Mouse (Mus musculus) heart, adult 18-20 months (tissue): ENCODE data around the gene Olfr1357. TPM values are rescaled to one million over a fixed set of nuclear protein-coding genes. Genes with fewer than 3 reads are reported as not detected.
"Not testable (repeated sequence)": the region's sequence is repeated elsewhere in the genome, so short reads cannot be mapped to it uniquely, and the experiment has no call there.

ENCODE experiments used
- DNase-seq, 2 experiments: peaks; one replicate each; pipeline ENCODE4 v3.0.0; 2021 to 2022; ENCODE audit warnings: mixed read lengths in 1 of 2
- long read RNA-seq, 2 experiments: library from polyadenylated mRNA; stranded (forward); transcript quantifications; one replicate each; pipeline ENCODE4 v2.0.0; 2021
- total RNA-seq, 2 experiments: library from RNA; stranded (reverse); gene quantifications; 2 replicates each; pipeline ENCODE4 v1.2.3; 2021

The Olfr1357 gene
- total RNA-seq: not detected
- long read RNA-seq, experiment 1: 0 reads
- long read RNA-seq, experiment 2: 0 reads

DNA sequence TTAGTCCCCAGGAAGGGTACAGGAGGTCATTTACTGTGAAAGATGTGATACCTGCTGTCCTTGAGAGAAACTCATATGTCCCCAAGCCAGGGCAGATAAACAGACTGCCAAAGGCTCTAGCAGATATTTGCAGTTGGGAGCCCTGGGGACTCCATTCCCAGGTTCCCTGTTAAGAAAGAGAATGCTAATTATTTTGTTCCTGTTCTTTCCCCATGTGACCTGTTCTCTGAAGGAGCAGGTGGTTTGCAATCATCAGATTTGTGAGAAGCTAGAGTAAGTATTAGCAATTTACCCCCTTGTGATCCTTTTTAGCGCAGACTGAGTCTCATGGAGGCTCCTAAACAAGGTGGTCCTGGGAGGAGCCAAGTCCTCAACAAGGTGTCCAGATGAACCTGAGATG is at the start of gene Olfr1357:
Gene Olfr1357, minus strand, starts transcription at position 101 of the 400 bp plus-strand sequence.
- DNase-seq: no peak

DNA sequence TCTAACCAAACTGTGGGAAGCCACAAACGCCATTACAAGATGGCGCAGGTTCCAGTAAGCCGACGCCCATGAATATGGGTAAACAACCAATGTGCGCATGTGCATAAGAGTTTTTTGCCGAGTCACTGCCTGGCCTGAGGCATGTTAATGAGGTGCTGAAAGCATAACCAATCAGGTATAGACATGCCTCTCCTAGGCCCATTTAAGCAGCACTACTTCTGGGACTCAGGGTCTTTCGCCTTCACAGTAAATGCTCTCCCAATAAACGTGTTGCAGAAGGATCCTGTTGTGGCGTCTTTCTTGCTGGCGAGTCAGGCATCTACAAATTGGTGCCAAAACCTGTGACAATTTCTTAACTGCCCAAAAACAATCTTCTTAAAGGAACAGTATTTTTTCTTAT is 48.8 kb upstream of the Olfr1357 start:
- not testable (repeated sequence) for DNase-seq

DNA sequence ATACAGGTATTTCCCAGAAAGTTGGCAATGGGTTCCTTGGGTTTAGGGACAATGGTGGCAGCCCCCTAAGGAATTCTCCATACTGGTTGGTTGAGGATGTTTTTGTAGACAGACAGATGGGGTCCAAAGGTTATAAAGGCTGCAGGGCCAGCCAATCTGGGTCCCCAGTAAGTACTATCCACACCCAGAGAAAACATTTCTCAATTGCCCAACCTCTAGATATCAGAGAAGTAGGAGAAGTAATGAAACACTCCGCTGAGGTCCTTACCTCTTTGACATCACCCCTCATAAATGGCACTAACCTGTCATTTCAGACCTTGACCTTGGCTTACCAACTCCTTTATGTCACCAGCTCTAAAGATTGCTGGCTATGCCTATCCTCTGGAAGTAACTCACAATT is 46.7 kb upstream of the Olfr1357 start:
- no peak for DNase-seq

DNA sequence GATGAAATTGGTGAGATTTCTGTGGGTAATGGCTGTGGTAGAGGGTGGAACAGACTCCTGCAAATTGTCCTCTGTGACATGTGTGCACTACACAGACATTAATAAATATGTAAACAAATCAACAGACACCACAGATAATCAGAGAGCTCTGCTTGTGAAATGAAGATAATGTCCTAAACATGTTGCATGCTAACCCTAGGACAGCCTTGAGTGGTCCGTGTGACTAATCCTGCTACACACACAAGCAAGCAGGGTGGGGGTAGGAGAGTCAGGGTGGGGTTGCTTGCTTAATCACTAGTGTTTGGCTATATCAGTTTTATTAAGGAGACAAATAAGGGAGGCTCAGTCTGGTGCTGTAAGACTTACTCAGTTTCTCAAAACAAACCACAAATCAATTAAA is 43.3 kb upstream of the Olfr1357 start:
- no peak for DNase-seq

DNA sequence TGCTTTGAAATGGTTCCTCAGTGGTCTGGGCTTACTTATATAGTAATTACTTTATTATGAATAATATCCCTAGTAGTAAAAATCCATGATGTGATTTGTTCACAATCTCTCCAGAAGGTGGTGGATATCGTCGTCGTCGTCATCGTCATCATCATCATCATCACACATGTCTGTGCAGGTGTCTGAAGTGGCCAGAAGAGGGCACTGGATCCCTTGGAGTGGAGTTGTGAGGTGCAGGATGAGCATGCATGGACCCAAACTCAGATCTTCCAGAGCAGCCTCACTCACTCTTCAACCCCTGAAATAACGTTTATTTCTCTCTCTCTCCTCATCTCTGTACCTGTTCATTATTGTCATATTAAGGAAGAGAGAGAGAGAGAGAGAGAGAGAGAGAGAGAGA is 14.4 kb upstream of the Olfr1357 start:
- no peak for DNase-seq

DNA sequence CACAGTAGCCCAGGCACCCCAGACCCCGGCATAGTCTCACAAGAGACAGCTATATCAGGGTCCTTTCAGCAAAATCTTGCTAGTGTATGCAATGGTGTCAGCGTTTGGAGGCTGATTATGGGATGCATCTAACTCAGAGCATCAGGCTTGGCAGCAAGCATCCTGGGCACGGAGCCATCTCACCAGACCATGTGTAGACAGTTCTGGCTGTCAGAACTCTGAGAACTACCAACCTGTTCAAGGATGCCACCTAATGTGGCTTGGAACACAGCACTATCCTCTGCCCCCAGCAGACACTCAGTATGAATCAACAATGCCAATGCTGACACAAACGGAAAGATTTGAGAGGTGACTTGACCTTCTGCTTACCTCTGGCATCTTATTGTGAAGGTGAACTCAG is 12.3 kb upstream of the Olfr1357 start:
- DNase-seq: no peak

DNA sequence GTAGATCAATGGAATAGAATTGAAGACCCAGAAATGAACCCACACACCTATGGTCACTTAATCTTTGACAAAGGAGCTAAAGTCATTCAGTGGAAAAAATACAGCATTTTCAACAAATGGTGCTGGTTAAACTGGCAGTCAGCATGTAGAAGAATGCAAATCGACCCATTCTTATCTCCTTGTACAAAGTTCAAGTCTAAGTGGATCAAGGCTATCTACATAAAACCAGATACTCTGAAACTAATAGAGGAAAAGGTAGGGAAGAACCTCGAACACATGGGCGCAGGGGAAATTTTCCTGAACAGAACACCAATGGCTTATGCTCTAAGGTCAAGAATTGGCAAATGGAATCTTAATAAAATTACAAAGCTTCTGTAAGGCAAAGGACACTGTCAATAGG is 5.3 kb upstream of the Olfr1357 start:
- not testable (repeated sequence) for DNase-seq

DNA sequence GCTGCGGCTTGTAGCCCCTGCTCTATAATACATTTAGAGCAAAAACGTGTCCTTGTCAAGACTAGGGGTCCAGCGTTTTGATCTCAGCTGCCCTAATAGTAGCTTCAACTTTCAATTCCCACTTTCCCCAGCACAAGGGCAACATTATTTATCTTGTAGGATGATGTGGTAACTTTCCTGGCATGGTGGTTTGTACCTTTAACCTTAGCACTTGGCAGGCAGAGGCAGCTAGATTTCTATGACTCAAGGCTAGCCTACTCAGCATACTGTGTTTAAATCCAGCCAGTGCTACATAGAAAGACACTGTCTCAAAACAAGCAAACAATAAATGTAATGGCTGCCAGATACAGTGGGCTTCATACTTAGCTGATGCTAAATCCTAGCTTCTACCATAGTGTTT is 10.3 kb downstream of the Olfr1357 start:
- DNase-seq: no peak

DNA sequence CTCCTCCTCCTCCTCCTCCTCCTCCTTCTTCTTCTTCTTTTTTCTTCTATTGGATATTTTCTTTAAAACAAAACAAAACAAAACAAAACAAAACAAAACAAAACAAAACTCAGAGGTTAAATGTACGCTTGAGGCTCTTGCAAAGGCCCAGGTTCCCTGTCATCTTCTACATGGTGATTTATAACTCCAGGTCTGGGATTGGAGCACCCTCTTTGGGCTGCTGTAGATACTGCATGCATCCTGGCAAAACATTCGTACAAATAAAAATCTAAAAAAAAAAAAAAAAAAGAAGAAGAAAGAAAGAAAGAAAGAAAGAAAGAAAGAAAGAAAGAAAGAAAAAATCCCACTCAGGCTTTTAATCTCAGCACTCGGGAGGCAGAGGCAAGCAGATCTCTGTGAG is 12.8 kb downstream of the Olfr1357 start:
- peak; percentile 26 to 60 for DNase-seq

DNA sequence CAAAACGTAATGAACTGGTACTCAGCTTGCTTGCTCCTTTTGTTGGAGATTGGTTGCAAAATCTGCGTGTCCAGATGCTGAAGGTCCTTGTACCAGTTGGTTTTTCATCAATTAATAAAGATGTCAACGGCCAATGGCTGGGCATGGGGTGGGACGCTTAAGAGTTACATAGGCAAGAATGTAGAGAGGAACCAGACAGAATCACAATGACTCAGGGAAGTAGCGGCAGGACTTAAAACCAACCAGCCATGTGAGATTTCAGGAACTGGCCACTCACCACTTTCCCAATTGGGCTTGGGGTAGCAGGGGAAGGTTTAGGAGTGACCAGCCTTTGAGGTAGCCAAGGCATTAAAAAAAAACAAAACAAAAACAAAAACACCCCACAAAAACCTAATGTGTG is 18.0 kb downstream of the Olfr1357 start:
- no peak for DNase-seq

DNA sequence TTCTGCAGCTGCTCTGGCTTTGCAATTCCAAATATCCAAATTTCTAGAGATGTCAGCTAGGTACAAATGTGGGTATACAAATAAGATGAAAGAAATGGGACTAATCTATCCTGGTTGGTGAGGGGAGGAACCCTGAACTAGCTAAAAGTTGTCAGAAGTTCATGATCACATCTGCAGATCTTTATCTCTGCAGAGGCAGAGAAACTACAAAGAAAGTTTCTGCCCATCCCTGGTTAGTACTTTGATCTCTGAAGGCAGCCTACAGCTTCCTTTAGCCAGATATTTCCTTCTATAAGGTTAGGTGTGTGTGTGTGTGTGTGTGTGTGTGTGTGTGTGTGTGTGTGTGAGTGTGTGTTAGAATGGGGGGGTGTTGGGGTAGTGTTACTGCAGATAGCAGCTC is 23.3 kb downstream of the Olfr1357 start:
- DNase-seq: no peak

DNA sequence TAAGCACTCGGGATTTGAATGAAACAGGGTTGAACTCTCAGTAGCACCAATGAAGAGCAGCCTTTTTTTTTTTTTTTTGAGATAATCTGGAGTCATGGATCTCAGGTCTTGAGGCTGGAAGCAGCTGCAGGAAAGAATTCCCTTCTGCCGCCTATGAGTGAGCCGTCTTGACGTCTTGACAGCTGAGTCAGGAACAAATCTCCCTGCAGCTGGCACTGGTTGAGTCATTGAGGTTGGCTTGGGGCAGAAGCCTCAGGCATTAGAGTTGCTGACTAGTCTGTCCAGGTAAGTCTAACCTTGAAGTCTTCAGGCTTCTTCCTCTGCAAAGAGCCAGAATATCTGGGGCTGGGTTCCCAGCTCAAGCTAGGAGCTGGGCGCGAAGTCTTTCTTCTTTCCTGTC is 23.7 kb downstream of the Olfr1357 start:
- DNase-seq: no peak

DNA sequence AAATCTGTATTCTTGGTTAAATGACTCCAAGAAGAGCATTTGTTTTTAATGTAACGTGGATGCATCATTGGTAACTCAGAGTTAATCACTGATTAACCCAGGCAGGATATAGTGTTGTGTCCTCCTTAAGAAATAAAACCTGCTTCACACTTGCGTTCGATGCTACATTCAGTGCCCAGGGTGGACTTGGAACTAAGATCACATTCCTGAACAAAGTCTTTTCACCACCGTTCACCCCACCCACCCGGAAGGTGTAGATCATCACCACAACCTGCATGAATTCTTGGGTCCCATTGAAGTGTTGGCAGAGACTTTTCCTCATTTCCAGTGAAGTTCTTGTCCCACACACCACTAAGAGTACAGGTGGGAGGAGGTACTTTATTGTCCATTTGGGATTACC is 24.1 kb downstream of the Olfr1357 start:
- no peak for DNase-seq

DNA sequence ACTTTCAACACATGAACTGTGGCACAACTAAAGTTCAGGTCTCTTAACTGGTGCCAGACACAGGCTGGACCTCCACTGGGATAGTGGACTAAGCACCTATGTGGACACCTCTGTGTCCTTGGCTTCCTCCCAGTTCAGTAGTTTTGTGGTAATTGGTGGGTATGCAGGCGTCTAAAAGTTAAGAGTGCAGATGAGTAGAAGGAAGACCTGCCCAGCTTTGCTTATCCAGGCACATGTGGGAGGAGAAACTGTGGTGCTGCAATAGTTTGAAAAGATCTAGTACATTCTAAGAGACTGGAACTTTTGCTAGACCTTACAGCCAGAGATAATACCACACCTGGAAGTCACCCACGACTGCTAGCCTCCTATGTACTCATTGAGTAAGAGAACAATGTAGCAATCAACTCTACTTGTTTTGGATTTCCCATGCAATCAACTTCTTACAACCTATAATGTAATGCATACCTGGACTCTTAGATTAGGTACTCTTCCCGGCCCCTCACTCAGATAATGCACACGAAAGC is 25.0 kb downstream of the Olfr1357 start:
- no peak for DNase-seq

DNA sequence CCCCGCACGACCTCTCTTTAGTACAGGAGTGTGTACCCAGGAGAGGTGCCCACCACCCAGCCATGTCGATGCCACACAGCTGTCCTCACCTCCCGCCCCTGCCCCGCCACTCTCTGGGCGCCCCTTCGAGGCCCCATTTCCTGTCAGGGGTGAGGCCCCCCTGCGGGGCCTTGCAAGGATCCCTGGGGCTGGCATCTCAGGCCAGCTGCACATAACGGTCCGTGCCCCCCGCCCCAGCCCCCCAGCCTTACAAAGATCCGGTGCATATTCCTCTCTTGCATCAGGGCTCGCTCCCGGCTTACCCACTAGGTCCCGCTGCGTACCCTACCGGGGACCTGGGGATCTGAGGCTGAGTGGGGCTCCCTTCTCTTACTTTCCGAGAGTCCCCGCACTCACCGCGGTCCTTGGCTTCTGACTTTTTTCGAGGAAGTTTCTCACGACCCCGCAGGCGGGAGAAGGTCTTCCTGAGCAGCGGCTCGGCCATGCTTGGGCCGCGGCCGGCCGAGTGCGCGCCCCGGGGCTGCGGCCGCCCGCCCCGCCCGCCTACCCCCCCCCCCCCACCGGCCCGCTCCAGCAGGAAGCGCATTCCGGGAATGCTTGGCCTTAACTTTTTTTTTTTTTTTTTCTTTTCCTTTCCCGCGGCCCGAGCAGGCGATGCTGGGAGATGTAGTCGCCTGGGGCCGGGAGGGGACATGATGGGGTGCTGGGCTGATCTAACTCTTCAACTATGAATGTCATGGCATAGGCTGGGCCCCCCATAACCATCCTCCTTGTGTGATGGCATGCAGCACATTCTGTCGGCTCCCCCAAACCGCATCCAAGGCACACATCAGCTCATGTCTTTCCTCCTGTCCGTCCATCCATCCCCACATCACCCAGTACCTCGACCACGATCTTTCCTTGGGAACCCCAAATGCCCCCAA is 26.2 kb downstream of the Olfr1357 start, which contains the start of gene Syde1:
Gene Syde1, minus strand, starts transcription at position 559 of the 923 bp plus-strand sequence.
- peak; percentile 77 to 82 for DNase-seq

DNA sequence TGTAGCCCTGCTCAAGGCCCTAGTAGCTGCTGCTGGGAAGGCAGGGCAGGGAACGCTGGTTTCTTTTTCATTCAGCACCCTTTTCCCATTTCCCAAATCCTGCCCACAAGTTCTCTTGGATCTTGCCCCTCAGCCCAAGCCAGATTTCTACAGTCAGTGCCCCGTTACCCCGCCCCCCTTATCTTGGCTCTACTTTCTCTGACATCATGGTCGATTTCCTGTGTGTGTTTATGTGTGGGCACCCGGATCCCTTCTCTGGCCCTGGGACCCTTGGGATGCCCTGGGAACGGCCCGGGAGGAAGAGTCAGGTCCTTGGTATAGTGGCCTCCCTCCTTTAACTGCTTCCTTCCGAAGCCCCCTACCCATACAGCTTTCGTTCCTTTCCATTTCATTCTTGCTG is 27.1 kb downstream of the Olfr1357 start:
- peak; percentile 55 to 57 for DNase-seq

DNA sequence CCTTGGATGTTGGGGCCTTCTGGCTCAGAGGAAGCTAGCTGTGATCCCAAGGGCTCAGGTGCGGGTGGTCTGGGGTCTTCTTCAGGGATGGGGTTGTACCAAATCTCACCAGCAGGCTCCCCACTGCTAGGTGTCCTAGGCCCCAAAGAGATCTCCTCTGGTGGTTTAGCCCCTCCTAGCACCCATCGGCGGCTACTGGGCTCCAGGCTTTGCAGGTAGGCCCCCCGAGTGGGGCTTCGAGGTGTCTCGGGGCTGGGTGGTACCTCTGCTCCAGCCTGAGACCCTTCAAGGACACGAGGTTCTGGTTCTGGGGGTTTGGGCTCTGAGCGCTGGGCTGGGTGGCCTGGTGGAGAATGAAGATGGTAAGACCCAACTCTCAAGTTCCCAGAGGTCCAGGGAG is 28.0 kb downstream of the Olfr1357 start:
- DNase-seq: no peak

DNA sequence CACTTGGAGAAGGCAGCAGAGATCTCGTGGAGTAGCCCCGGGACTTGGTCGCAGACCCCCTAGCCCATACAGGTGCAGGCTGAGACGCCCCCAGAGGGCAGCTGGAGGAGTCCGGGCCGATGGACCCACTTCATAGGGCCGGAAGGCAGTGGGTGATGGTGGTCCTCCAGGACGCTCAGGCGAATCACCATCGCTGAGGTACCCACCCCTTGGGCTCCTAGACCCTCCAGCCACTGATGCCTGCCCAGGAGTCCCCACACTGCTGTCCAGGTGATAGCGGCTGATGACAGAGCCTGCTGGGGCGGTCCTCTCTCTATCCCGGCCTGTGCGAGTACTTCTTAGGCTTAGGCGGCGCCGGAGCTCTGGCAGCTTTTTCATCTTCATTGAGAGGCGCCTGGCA is 28.6 kb downstream of the Olfr1357 start:
- no peak for DNase-seq

DNA sequence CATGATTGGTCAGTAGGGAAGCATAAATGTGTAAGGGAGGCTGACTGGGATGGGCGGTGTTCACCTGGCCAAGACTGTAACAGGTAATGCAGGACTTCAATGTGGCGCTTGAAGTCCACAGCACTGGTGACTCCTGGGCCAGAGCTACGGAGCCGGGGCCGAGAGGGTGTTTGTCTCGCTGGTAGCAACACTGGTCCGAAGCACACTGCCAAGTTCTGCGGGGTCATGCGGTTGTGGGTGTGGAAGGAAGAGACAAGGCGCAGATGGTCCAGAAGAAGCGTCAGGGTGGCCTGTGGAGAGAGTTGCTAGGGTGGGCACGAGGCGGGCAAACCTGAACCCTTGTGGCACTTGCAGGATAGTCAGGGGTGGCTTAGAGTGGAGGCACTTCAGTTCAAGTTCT is 31.8 kb downstream of the Olfr1357 start:
- no peak for DNase-seq

DNA sequence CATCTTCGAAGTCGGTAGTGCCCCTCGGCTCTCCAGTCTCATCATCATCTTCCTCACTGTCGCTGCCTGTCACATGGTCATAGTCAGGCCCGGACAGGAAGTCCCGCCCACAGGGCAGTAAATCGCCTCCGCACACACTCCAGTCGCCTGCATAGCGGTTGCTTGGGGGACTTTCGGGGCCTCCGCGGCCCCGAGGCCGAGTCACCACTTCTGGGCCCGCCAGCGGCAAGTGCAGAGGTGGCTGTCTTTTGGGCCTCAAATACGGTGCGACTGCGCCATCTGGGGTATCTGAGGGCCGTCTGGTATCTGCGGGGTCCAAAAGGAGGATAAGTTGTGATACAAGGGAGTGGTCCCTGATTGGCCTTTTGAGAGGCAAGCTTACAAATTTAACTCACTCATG is 32.3 kb downstream of the Olfr1357 start:
- no peak for DNase-seq

DNA sequence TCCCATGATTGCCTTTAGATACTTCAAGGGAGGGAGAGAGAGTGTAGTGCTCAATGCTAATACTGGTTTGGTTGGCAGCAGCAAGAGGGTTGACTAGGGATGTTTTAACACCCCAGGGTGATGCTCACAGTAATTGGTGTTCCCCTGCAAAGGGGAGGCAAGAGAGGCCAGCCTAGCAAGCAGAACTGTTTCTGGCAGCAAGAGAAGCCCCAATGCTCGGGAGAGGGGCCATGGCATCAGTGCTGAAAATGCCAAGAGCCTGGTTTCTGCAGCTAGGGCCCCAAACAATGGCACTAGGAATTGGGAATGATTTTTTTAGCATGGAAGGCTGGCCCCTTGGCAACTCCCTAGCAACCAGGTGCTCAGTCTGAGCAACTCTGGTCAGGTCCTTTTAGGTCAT is 32.9 kb downstream of the Olfr1357 start:
- no peak for DNase-seq

DNA sequence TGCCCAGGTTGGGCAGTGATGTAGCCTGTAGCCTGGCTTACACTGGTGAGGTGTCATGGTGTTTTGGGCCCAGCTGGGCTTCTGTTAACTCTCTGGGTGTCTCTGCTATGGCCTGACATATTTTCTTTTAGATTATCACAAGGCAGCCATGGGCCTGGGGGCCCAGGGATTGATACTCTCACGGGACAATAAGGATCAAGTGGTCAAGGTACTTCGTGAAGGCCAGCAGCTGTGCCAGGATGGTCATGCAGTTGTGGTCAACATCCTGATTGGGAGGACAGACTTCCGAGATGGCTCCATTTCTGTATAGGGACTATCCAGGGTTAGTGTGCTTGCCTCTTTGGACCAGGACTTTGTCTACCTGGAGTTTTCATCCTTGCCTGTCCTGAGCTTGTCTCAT is 33.9 kb downstream of the Olfr1357 start:
- DNase-seq: no peak

DNA sequence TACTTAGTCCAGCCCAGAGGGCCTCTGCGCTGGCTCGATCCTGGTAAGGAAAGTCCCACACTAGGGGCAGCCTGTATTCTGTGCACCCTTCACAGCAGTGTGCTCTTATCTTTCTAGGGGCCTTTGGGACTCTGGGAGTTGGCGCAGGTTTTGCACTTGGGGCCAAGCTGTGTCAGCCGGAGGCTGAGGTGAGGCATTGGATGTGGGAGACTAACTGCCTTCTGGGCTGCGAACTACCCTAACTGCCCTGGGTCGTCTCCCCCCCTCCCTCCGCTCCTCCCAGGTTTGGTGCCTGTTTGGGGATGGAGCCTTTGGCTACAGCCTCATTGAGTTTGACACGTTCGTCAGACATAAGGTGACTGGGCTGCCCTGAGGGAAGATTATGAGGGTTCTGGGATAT is 34.5 kb downstream of the Olfr1357 start:
- no peak for DNase-seq

DNA sequence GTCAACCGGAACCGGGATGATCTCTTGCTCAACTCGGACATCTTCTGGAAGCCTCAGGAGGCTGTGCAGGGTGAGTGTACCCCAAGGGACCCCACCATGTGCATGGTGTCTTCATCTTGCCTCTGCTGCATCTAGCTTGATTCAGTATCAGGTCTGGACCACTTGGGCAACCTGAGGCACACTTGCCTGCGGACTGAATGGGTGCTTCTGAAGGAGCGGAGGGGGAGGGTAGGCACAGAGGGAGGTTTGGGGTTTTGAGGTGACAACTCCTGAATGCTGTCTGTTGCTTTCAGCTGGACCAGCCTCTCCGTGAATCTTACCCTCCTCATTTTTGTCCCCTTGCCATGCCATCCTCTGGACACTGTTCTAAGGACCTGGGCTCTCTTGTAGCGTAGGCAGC is 36.8 kb downstream of the Olfr1357 start:
- no peak for DNase-seq
